Comparison of ENCODE assay signal across 27 mouse cellular contexts in the genomic region with DNA sequence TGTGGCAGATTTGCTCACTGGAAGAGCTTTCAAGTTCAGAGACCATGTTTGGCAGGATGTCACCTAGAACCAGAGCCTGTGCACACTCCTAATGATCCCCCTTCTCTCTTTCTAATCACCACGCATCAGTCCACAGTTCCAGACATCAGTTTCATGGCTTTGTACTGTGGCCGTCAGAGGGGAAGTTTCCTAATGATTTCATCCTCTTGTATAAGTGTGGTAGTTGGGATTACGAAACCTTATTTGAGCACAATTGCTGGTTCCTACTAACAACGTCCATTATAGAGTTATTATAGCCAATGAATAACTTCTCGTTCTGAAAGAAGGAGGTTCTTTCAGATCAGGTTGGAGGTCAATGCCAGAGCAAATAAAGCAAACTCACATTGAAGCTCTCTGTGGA.
DNase-seq lines count a peak whose midpoint lies in the region; ATAC-seq lines count a peak whose summit lies in the region.
"Had no signal": no experiment of that assay in that cellular context is flagged by ENCODE, and none has a peak within 500 bp of the region (broad histone marks: within the 10 kb centered on the region; RNA-seq: fewer than 3 reads in every experiment).

No protein-coding gene starts in this region.

- no peak overlapping the region for H3K27ac ChIP-seq in intestine, embryonic 15.5 days
- H3K27ac ChIP-seq: embryonic facial prominence, embryonic 13.5 days; embryonic facial prominence, embryonic 15.5 days; forebrain, embryonic 10.5 days; forebrain, embryonic 12.5 days had no signal

- DNase-seq in 416B (ENCODE audit: low read depth): peak; percentile 60
- DNase-seq in Muller cell, postnatal 12 days (ENCODE audit: inconsistent ontology term): peak; percentile 14
- DNase-seq in thymus, postnatal 0 days (ENCODE audit: low spot score): no peak
- no peak for DNase-seq in neural tube, embryonic 10.5 days (ENCODE audit: extremely low spot score, low spot score)
- DNase-seq: adrenal gland, adult 2 months; adrenal gland, postnatal 10 days; adrenal gland, postnatal 25 days; B cell, adult 2 months; cerebellum, adult 11 months; cerebellum, adult 18-20 months; cerebellum, adult 8-10 months; cerebellum, adult 9-11 months; cerebellum, postnatal 14 days; cerebellum, postnatal 36 days; embryo, embryonic 11 days had no signal

- H3K4me2 ChIP-seq in intestine, embryonic 15.5 days (replicated peaks): no peak overlapping the region
- H3K4me2 ChIP-seq: embryonic facial prominence, embryonic 13.5 days; embryonic facial prominence, embryonic 15.5 days; forebrain, embryonic 12.5 days had no signal

- no peaks in the 10 kb centered on the region for H3K9me3 ChIP-seq in intestine, embryonic 15.5 days
- H3K9me3 ChIP-seq: embryonic facial prominence, embryonic 13.5 days; embryonic facial prominence, embryonic 15.5 days; forebrain, embryonic 10.5 days; forebrain, embryonic 12.5 days had no signal

- no peaks in the 10 kb centered on the region for H3K27me3 ChIP-seq in intestine, embryonic 15.5 days (replicated peaks)
- H3K27me3 ChIP-seq: CH12.LX; embryonic facial prominence, embryonic 13.5 days; embryonic facial prominence, embryonic 15.5 days; forebrain, embryonic 12.5 days had no signal

- ATAC-seq in megakaryocyte, adult 5-6 weeks (ENCODE audit: poor library complexity, severe bottlenecking): peak; percentile 63
- no peak for ATAC-seq in intestine, embryonic 15.5 days
- ATAC-seq: CD4-positive, CD25-positive, alpha-beta regulatory T cell, adult 4 months; forebrain, embryonic 14.5 days; forebrain, embryonic 16.5 days had no signal

- no peaks in the 10 kb centered on the region for H3K36me3 ChIP-seq in intestine, embryonic 15.5 days
- H3K36me3 ChIP-seq: embryonic facial prominence, embryonic 13.5 days; embryonic facial prominence, embryonic 15.5 days; forebrain, embryonic 10.5 days; forebrain, embryonic 12.5 days; G1E had no signal

- no peak overlapping the region for H3K9ac ChIP-seq in intestine, embryonic 15.5 days
- H3K9ac ChIP-seq: embryonic facial prominence, embryonic 13.5 days; embryonic facial prominence, embryonic 15.5 days; forebrain, embryonic 12.5 days had no signal

- WGBS in intestine, embryonic 15.5 days: 71% methylated on average over 5 of the region's 5 CpGs

- no peaks in the 10 kb centered on the region for H3K4me1 ChIP-seq in intestine, embryonic 15.5 days (replicated peaks)
- H3K4me1 ChIP-seq: embryonic facial prominence, embryonic 13.5 days; embryonic facial prominence, embryonic 15.5 days; forebrain, embryonic 10.5 days; forebrain, embryonic 12.5 days had no signal

- no peak overlapping the region for H3K4me3 ChIP-seq in intestine, embryonic 15.5 days (replicated peaks)
- H3K4me3 ChIP-seq: embryonic facial prominence, embryonic 13.5 days; embryonic facial prominence, embryonic 15.5 days; erythroblast, embryonic 14.5 days; forebrain, embryonic 10.5 days; forebrain, embryonic 12.5 days had no signal

Comparison
In these comparisons a context has a peak if more than half of its experiments do, and no peak if none do; other contexts are left out.
1. DNase-seq: peak in 416B (single experiment) and Muller cell, postnatal 12 days (single experiment); none in thymus, postnatal 0 days (single experiment) and neural tube, embryonic 10.5 days (single experiment).